Mouse (Mus musculus): ENCODE data around the gene Slc17a3. TPM values are rescaled to one million over a fixed set of nuclear protein-coding genes. Genes with fewer than 3 reads are reported as not detected.

Slc17a3 gene
- polyA plus RNA-seq, 1 experiment from 2014 or later = not detected

DNA sequence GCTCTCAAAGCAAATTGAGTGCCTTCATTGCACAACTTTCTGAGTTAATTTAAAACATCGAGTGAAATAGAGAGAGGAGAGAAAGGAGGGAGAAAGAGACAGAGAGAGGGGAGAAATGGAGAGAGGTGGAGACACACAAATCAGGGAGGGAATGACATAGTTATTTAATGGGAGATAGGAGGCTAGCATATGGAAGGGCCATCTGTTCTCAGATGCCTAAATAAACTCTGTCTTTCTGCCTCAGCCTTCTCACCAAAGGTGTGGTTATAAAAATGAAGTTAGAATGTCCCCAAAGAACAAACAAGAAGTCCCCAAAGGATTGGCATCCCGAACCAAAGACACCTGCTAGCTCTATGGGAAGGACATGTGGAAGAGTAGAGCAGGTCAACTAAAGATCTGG is 10.1 kb downstream of the Slc17a3 start:
- Histone ChIP-seq H3K4me1 (no peaks in the 10 kb centered on the region), H3K9me3 (replicated peaks) (no peaks in the 10 kb centered on the region), H3K36me3 (no peaks in the 10 kb centered on the region), H3K27ac (replicated peaks) (no peak overlapping the region), H3K27me3 (ENCODE audit: low read depth, poor library complexity, severe bottlenecking) (no peaks in the 10 kb centered on the region), H3K4me3 (no peak overlapping the region)
- 81% methylated on average over 2 of the region's 2 CpGs for WGBS
- DNase-seq (ENCODE audit: low spot score) = no peak

DNA sequence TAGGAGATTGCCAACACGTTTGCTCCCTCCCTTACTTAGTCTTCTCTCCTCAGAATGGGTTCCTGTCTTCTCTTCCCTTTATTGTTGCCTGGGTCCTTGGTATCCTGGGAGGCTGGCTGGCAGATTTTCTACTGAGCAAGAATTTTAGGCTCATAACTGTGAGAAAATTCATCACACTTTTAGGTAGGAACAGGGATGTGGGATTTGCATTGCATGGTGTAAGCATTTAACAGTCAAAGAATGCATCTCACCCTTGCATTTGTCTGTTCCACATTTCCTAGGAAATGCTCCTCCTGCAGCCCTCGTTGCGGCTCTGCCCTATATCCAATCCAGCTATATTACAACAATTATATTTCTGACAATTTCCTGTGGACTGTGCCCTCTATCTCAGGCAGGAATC is 17.2 kb downstream of the Slc17a3 start:
- no peak for DNase-seq (ENCODE audit: low spot score)
- Histone ChIP-seq H3K27me3 (ENCODE audit: low read depth, poor library complexity, severe bottlenecking) (no peaks in the 10 kb centered on the region), H3K36me3 (no peaks in the 10 kb centered on the region), H3K4me3 (no peak overlapping the region), H3K27ac (replicated peaks) (no peak overlapping the region), H3K9me3 (replicated peaks) (no peaks in the 10 kb centered on the region), H3K4me1 (no peaks in the 10 kb centered on the region)
- WGBS = 75% methylated on average over 3 of the region's 3 CpGs

DNA sequence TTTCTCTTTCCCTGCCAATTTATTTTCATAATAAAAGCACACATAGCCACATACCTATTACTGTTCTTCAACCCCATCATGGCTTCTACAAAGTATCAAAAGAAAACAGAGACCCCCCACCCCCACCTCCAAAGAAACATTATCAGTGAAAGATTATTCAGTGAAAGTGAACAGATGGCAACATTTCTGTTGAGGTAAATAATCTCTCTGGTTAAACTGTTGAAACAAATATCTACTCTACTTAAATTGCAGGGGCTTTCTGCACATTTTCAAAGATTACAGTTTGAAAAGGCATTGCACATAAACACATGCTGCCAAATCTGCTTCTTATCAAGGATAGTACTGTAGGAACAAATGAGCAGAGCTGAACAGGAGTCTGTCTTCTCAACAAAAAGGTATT is 22.6 kb downstream of the Slc17a3 start:
- no peak for DNase-seq (ENCODE audit: low spot score)
- Histone ChIP-seq H3K4me1 (no peaks in the 10 kb centered on the region), H3K9me3 (replicated peaks) (no peaks in the 10 kb centered on the region), H3K36me3 (no peaks in the 10 kb centered on the region), H3K27ac (replicated peaks) (no peak overlapping the region), H3K27me3 (ENCODE audit: low read depth, poor library complexity, severe bottlenecking) (no peaks in the 10 kb centered on the region), H3K4me3 (no peak overlapping the region)

DNA sequence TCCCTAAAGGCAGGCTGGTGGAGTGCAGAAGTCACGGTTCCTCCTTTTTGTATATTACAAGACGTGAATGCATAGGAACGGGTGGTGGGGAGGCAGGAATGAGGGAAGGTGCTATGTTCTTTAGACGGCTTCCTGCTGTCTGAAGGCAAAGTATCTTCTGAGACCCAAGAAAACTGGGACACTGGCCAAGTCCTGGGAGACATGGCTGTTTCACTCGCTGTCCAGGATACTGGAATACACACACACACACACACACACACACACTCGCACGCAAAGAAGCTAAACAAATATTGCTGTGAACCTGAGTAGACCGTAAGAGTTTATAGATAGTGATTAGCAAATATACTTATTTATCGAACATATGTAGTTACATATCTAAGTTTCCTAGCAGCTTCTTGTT is 25.5 kb downstream of the Slc17a3 start:
- WGBS = 89% methylated on average over 9 of the region's 9 CpGs
- H3K4me1 ChIP-seq = no peaks in the 10 kb centered on the region
- no peak overlapping the region for H3K4me3 ChIP-seq
- DNase-seq (ENCODE audit: low spot score) = no peak
- H3K9me3 ChIP-seq (replicated peaks) = no peaks in the 10 kb centered on the region
- H3K27me3 ChIP-seq (ENCODE audit: low read depth, poor library complexity, severe bottlenecking) = no peaks in the 10 kb centered on the region
- H3K27ac ChIP-seq (replicated peaks) = no peak overlapping the region
- H3K36me3 ChIP-seq = no peaks in the 10 kb centered on the region

DNA sequence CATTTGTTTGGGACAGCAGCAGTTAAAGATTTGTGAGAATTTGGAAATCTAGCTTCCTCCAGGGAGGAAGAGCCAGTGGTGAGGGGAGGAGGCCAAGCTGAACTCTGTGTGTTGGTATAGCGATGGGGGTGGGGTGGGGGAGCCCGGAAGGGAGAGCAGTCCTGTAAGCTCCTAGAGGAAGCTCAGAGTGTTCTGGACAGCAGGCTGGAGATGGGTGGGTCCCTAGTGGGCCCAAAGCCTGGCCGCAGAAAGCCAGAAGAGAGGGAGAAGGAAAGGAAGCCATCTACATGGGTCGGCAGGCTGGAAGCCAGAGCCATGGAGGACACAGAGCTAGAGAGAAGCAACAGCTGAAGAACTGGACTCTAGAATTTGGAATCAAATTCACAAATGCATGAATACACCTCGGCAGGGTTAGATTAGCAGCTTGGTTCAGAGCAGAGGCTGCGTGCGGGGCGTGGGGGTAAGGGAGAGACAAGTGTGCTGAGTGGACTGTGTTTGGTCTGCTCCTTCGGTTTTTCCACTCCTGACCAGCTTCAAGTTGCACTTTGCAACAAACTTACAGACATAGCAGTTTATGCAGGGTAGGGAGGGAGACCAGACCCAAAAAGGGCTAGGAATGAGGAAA is 27.0 kb downstream of the Slc17a3 start:
- H3K4me3 ChIP-seq = no peak overlapping the region
- H3K36me3 ChIP-seq = no peaks in the 10 kb centered on the region
- H3K27me3 ChIP-seq (ENCODE audit: low read depth, poor library complexity, severe bottlenecking) = no peaks in the 10 kb centered on the region
- no peaks in the 10 kb centered on the region for H3K9me3 ChIP-seq (replicated peaks)
- no peaks in the 10 kb centered on the region for H3K4me1 ChIP-seq
- 81% methylated on average over 9 of the region's 9 CpGs for WGBS
- no peak for DNase-seq (ENCODE audit: low spot score)
- no peak overlapping the region for H3K27ac ChIP-seq (replicated peaks)

DNA sequence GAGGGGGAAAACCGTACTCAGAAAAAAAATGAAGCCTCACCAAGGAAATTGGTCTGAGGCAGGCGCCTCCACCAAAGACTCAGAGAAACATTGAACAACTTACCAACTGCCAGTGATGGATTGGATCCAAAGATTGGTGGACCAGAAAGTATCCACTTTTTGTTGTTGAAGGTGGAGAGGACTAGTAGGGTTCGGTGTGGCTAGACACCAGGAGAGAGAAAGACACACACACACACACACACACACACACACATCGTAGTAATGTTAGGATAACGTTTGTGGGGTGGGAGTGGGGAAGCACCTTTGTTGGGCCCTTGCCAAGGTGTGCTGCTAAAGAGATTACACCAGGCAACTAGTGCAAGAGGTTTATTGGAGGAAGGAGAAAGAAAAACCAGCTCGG is 27.8 kb downstream of the Slc17a3 start:
- 86% methylated on average over 6 of the region's 6 CpGs for WGBS
- no peaks in the 10 kb centered on the region for H3K36me3 ChIP-seq
- H3K27me3 ChIP-seq (ENCODE audit: low read depth, poor library complexity, severe bottlenecking) = no peaks in the 10 kb centered on the region
- no peak overlapping the region for H3K27ac ChIP-seq (replicated peaks)
- no peaks in the 10 kb centered on the region for H3K9me3 ChIP-seq (replicated peaks)
- H3K4me1 ChIP-seq = no peaks in the 10 kb centered on the region
- no peak overlapping the region for H3K4me3 ChIP-seq
- DNase-seq (ENCODE audit: low spot score) = no peak

DNA sequence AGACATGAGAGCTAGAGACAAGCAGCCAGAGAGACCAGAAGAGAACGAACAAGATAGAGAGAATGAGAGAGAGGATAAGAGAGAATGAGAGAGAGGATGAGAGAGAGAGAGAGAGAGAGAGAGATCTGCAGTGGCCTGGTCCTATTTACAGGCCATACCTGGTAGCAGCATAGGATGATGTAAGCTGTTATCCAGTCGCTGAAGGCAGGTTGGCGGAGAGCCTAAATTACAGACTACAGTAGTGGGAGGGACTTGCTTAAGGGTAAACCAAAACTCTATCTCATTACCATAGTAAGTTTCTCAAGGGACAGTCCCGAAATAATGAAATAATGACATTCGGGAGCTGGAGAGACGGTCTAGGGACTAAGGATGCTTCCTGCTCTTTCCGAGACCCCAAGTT is 28.2 kb downstream of the Slc17a3 start, which contains the start of gene Slc17a1:
Gene Slc17a1 (plus strand): TSS at position 346 of the 400 bp plus-strand sequence.
- no peaks in the 10 kb centered on the region for H3K36me3 ChIP-seq
- H3K27ac ChIP-seq (replicated peaks) = no peak within 1 kb of the TSS
- no peak within 1 kb of the TSS for H3K4me3 ChIP-seq
- no peaks in the 10 kb centered on the region for H3K4me1 ChIP-seq
- H3K9me3 ChIP-seq (replicated peaks) = no peaks in the 10 kb centered on the region
- no peak for DNase-seq (ENCODE audit: low spot score)
- H3K27me3 ChIP-seq (ENCODE audit: low read depth, poor library complexity, severe bottlenecking) = no peaks in the 10 kb centered on the region
- 92% methylated on average over 7 of the region's 7 CpGs for WGBS

DNA sequence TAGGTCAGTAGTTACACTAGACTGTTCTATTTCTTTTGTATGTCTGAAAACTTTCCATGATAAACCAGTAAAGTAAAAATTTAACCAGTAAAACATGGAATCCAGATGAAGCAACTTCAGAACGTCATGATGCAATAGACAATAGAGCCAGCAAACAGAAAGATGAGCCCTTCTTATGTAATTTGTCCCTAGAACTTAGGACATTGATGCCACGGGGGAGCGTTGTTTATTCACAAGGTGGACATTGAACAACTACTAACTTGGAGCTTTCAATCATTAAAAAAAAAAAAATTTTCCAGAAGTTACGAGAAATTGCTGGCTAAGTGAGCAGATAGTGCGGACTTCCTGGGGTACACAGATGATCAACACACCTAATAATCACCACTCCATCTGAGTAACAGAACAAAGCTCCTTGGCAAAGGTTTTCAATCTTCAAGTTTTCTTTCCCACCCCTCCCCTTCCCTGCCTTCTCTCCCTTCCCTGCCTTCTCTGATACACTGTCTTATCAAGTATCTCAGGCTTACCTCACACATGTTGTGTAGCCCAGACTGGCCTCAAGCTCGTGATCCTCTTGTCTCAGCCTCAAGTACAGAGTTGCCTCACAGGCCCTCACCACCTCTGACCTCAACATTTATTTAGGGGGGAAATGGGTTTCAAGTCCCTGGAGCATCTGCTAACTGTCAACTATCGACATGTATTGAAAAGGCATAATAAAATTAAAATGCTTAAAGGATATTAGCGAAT is 29.7 kb downstream of the Slc17a3 start:
- H3K27ac ChIP-seq (replicated peaks) = no peak overlapping the region
- H3K9me3 ChIP-seq (replicated peaks) = no peaks in the 10 kb centered on the region
- DNase-seq (ENCODE audit: low spot score) = no peak
- H3K4me1 ChIP-seq = no peaks in the 10 kb centered on the region
- no peaks in the 10 kb centered on the region for H3K27me3 ChIP-seq (ENCODE audit: low read depth, poor library complexity, severe bottlenecking)
- H3K36me3 ChIP-seq = no peaks in the 10 kb centered on the region
- WGBS = 92% methylated on average over 8 of the region's 8 CpGs
- H3K4me3 ChIP-seq = no peak overlapping the region

DNA sequence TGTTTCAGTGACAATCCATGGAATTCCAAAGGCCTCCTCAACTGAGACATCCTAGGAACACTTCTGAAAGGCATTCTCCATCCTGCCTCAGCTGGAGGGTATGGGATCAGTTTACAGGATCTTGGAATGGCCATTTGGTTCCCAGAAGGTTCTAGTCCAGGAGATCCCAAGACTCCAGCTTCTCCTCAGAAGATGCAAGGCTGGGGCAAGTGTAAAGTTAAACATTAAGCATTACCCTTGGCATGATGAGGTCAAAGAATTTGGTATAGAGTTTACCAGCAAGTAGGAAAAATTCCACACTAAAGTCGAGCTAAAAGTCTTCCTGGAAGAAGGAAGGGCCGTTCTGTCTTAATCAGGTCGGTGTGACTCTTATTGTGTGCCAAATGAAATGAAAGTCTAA is 30.8 kb downstream of the Slc17a3 start:
- no peak overlapping the region for H3K4me3 ChIP-seq
- H3K36me3 ChIP-seq = no peaks in the 10 kb centered on the region
- 82% methylated on average over 3 of the region's 3 CpGs for WGBS
- H3K9me3 ChIP-seq (replicated peaks) = no peaks in the 10 kb centered on the region
- no peaks in the 10 kb centered on the region for H3K4me1 ChIP-seq
- H3K27me3 ChIP-seq (ENCODE audit: low read depth, poor library complexity, severe bottlenecking) = no peaks in the 10 kb centered on the region
- DNase-seq (ENCODE audit: low spot score) = no peak
- no peak overlapping the region for H3K27ac ChIP-seq (replicated peaks)

DNA sequence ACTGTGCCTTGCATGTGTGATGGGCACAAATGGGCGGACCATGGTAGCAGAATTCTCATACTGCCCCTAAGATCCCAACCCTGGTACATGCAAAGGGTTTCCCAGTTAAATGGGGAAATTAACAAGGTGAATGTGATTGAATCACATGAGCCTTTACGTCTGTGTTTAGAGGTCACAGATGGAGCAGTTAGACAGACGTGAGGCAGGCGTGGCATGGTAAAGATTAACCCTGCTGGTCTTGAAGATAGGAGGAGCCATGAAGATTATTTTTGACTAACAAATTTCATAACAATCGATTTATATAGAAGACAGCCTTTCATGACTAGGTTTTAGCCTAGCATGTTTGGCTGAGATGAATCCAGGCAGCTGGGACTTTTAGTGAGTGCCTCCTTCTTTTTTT is 33.9 kb downstream of the Slc17a3 start:
- Histone ChIP-seq H3K27ac (replicated peaks) (no peak overlapping the region), H3K9me3 (replicated peaks) (no peaks in the 10 kb centered on the region), H3K36me3 (no peaks in the 10 kb centered on the region), H3K4me1 (no peaks in the 10 kb centered on the region), H3K27me3 (ENCODE audit: low read depth, poor library complexity, severe bottlenecking) (no peaks in the 10 kb centered on the region), H3K4me3 (no peak overlapping the region)
- DNase-seq (ENCODE audit: low spot score) = no peak
- 86% methylated on average over 5 of the region's 5 CpGs for WGBS

DNA sequence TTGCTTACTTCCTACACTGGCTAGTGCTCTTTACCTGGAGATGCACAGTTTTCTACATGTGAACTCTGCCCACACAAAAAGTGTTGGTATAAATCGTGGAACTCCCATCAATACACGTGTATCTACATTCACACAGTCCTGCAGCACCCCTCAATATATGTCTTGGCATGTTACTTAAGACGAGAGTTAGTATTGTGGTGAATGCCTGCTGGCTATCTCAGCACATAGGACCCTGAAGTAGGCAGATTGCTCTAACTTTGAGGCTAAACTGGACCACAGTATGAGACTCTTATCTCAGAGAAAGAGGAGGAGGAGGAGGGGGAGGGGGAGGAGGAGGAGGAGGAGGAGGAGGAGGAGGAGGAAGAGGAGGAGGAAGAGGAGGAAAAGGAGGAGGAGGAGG is 39.9 kb downstream of the Slc17a3 start:
- no peak overlapping the region for H3K27ac ChIP-seq (replicated peaks)
- H3K4me3 ChIP-seq = no peak overlapping the region
- no peaks in the 10 kb centered on the region for H3K4me1 ChIP-seq
- no peak for DNase-seq (ENCODE audit: low spot score)
- H3K9me3 ChIP-seq (replicated peaks) = no peaks in the 10 kb centered on the region
- no peaks in the 10 kb centered on the region for H3K36me3 ChIP-seq
- no peaks in the 10 kb centered on the region for H3K27me3 ChIP-seq (ENCODE audit: low read depth, poor library complexity, severe bottlenecking)
- WGBS = 85% methylated on average over 3 of the region's 3 CpGs

DNA sequence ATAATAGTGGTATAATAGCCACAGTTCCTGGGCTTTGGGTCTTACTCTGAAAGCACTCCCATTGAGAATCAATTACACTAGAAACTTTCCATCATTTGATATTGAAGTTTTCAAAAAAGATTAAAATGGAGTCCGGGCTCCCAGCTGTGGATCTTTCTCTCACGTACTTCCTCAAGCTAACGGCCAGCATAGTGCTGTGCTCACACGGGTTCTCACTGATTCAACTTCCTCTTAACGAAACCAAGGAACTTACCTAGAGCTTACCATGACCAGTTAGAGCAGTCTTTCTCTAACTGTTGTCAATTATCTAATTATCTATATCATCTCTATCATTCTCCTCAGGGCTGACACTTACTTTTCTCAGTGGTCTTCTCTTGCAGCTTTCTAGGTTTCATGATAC is 40.4 kb downstream of the Slc17a3 start:
- no peaks in the 10 kb centered on the region for H3K4me1 ChIP-seq
- WGBS = 90% methylated on average over 5 of the region's 5 CpGs

DNA sequence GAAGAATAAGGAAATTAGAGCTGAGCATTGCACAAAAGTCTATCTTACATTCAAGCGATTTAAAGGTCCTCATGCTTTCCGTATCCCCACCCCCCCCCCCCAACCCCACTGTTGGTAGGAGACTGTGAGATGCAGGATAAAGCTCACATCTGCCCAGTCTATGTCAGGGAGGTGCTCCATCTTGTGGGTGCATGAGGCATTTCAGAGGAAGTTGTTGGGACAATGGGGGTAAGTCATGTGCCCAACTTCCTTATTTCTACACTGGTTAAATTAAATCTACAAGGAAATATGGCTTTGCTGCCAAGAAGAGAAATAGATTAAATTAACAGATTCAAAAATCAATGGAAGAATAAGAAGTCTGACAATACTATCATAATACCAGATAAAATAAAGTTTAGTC is 46.3 kb downstream of the Slc17a3 start:
- Histone ChIP-seq H3K27me3 (ENCODE audit: low read depth, poor library complexity, severe bottlenecking) (no peaks in the 10 kb centered on the region), H3K9me3 (replicated peaks) (no peaks in the 10 kb centered on the region), H3K36me3 (no peaks in the 10 kb centered on the region), H3K27ac (replicated peaks) (no peak overlapping the region), H3K4me1 (peaks cover 10% of the 10 kb centered on the region; the same call in 1 of the 2 replicates), H3K4me3 (no peak overlapping the region)
- 37% methylated on average over 2 of the region's 2 CpGs for WGBS
- peak; percentile 31 for DNase-seq (ENCODE audit: low spot score)

More for the DNA sequence above, 40.4 kb downstream of the Slc17a3 start:
- no peak for DNase-seq (ENCODE audit: low spot score)
- Histone ChIP-seq H3K36me3 (no peaks in the 10 kb centered on the region), H3K27me3 (ENCODE audit: low read depth, poor library complexity, severe bottlenecking) (no peaks in the 10 kb centered on the region), H3K4me3 (no peak overlapping the region), H3K27ac (replicated peaks) (no peak overlapping the region), H3K9me3 (replicated peaks) (no peaks in the 10 kb centered on the region)
